Mouse (Mus musculus) liver, embryonic 14.5 days (tissue): Measurements from ENCODE around the gene Sprr2a1. TPM values are rescaled to one million over a fixed set of nuclear protein-coding genes. Genes with fewer than 3 reads are reported as not detected.
"Not testable (repeated sequence)": the region's sequence is repeated elsewhere in the genome, so short reads cannot be mapped to it uniquely, and the experiment has no call there.

ENCODE experiments used
- ATAC-seq: fragments of 200-750 bp; cut with Nextera tagmentation; 2 replicates; pipeline ENCODE4 v1.8.0; 2017; ENCODE audit warnings: moderate number of reproducible peaks, mild to moderate bottlenecking, moderate library complexity; ENCODE audit not compliant: insufficient read depth
- DNase-seq, 3 experiments: peaks; one replicate each; pipeline ENCODE4 v3.0.0-alpha.2; 2012 to 2013; ENCODE audit warnings: low read depth in 3 of 3, low spot score in 3 of 3
- H3K27ac ChIP-seq: fragments of 300-500 bp; sonication (generic); 2 replicates; pipeline ENCODE4 v1.5.1; 2014; ENCODE audit warnings: moderate library complexity, mild to moderate bottlenecking, control low read depth, inconsistent platforms
- H3K27me3 ChIP-seq: fragments of 300-500 bp; sonication (generic); 2 replicates; pipeline ENCODE4 v1.6.1; 2014; ENCODE audit warnings: mild to moderate bottlenecking, low read length, moderate library complexity; ENCODE audit not compliant: control insufficient read depth, insufficient read depth
- H3K36me3 ChIP-seq: fragments of 300-500 bp; sonication (generic); replicated peaks from 2 replicates; pipeline ENCODE4 v1.6.1; 2014; ENCODE audit warnings: low read depth; ENCODE audit not compliant: control insufficient read depth, insufficient read depth
- H3K4me1 ChIP-seq, 2 experiments: fragments of 200-500 bp in 1 of 2; fragments of 300-500 bp in 1 of 2; sonication (generic) in 1 of 2; replicated peaks; 2 replicates each; pipeline ENCODE4 v1.6.1; 2012 to 2014; ENCODE audit warnings: antibody characterized with exemption in 1 of 2, inconsistent platforms in 1 of 2, low read length in 1 of 2; ENCODE audit not compliant: control insufficient read depth in 2 of 2, insufficient read depth in 2 of 2
- H3K4me2 ChIP-seq: fragments of 300-500 bp; sonication (generic); 2 replicates; pipeline ENCODE4 v1.6.1; 2014; ENCODE audit warnings: low read depth, mild to moderate bottlenecking, control low read depth, moderate library complexity
- H3K4me3 ChIP-seq, 2 experiments: fragments of 200-500 bp in 1 of 2; fragments of 300-500 bp in 1 of 2; sonication (generic) in 1 of 2; 2 replicates each; pipeline ENCODE4 v1.5.1; 2012 to 2014; ENCODE audit warnings: low read depth in 2 of 2, low read length in 2 of 2, mild to moderate bottlenecking in 2 of 2, control low read depth in 1 of 2, inconsistent platforms in 1 of 2, moderate library complexity in 1 of 2; ENCODE audit not compliant: insufficient read depth in 1 of 2
- H3K9ac ChIP-seq: fragments of 300-500 bp; sonication (generic); replicated peaks from 2 replicates; pipeline ENCODE4 v1.6.1; 2014; ENCODE audit warnings: mild to moderate bottlenecking, control low read depth, moderate library complexity
- H3K9me3 ChIP-seq: fragments of 300-500 bp; sonication (generic); 2 replicates; pipeline ENCODE4 v1.6.1; 2016; ENCODE audit warnings: low read length, mixed read lengths; ENCODE audit not compliant: control insufficient read depth
- WGBS: fragments of 180-500 bp; shearing (Covaris S2); extraction: QIAGEN DNeasy Blood & Tissue Kit; methylation state at CpG from one replicate; pipeline ENCODE4 v1.1.7; 2014; ENCODE audit not compliant: insufficient replicate concordance; 5-methylcytosine and 5-hydroxymethylcytosine counted together
- polyA plus RNA-seq, 2 experiments: library from polyadenylated mRNA; depleted of rRNA in 1 of 2; stranded (reverse) in 1 of 2; unstranded in 1 of 2; fragments of >200 nt; fragmentation: Nextera tagmentation in 1 of 2; extraction: Ambion mirVana in 1 of 2; gene quantifications; 2 replicates each; pipeline versions ENCODE4 v1.2.1 to v1.2.3; 2012 to 2014

Sprr2a1 gene
- polyA plus RNA-seq, 2 experiments = not detected

GRCm38 (mm10) chr3:92248494-92248893 lies 32.9 kb downstream of the Sprr2a1 start:
- H3K4me1 ChIP-seq, H3K27me3 ChIP-seq, DNase-seq, H3K36me3 ChIP-seq, H3K4me2 ChIP-seq, H3K9me3 ChIP-seq, H3K27ac ChIP-seq, H3K9ac ChIP-seq, H3K4me3 ChIP-seq, ATAC-seq: not testable (repeated sequence)

GRCm38 (mm10) chr3:92250450-92250849 lies 34.9 kb downstream of the Sprr2a1 start:
- H3K27me3 ChIP-seq, DNase-seq, H3K4me3 ChIP-seq, ATAC-seq, H3K36me3 ChIP-seq, H3K4me1 ChIP-seq, H3K9ac ChIP-seq, H3K4me2 ChIP-seq, H3K9me3 ChIP-seq, H3K27ac ChIP-seq: not testable (repeated sequence)
- WGBS = 62% methylated on average over 1 of the region's 2 CpGs

GRCm38 (mm10) chr3:92253860-92254259 lies 38.3 kb downstream of the Sprr2a1 start:
- no CpG with 5 or more reads among the region's 8 CpGs for WGBS
- not testable (repeated sequence) for ATAC-seq, H3K27ac ChIP-seq, H3K4me3 ChIP-seq, H3K9me3 ChIP-seq, DNase-seq, H3K9ac ChIP-seq, H3K4me1 ChIP-seq, H3K4me2 ChIP-seq, H3K27me3 ChIP-seq, H3K36me3 ChIP-seq

GRCm38 (mm10) chr3:92258526-92258925 lies 42.9 kb downstream of the Sprr2a1 start:
- not testable (repeated sequence) for H3K4me3 ChIP-seq, H3K27ac ChIP-seq, DNase-seq, H3K4me1 ChIP-seq, ATAC-seq, H3K27me3 ChIP-seq, H3K9ac ChIP-seq, H3K4me2 ChIP-seq, H3K36me3 ChIP-seq, H3K9me3 ChIP-seq

GRCm38 (mm10) chr3:92263462-92263861 lies 47.9 kb downstream of the Sprr2a1 start:
- not testable (repeated sequence) for ATAC-seq, H3K27ac ChIP-seq, H3K4me2 ChIP-seq, H3K9ac ChIP-seq, H3K27me3 ChIP-seq, H3K4me3 ChIP-seq, H3K9me3 ChIP-seq, H3K36me3 ChIP-seq, DNase-seq, H3K4me1 ChIP-seq
- no CpG with 5 or more reads among the region's 2 CpGs for WGBS

Other genes with a start within 250 kb of the Sprr2a1 start
- not detected in 2 replicates for gene Pglyrp3, start 201.2 kb upstream of the Sprr2a1 start, polyA plus RNA-seq (2012; rRNA removed)
- not detected in 2 replicates for gene Pglyrp3, start 201.2 kb upstream of the Sprr2a1 start, polyA plus RNA-seq (2014; fragmentation: Nextera tagmentation; extraction: Ambion mirVana)
- 0.04 and 0.08 TPM in 2 replicates for gene Lor, start 132.7 kb upstream of the Sprr2a1 start, polyA plus RNA-seq (2012; rRNA removed)
- not detected in 2 replicates for gene Lor, start 132.7 kb upstream of the Sprr2a1 start, polyA plus RNA-seq (2014; fragmentation: Nextera tagmentation; extraction: Ambion mirVana)
- not detected in 2 replicates for gene Prr9, start 91.9 kb upstream of the Sprr2a1 start, polyA plus RNA-seq (2012; rRNA removed)
- not detected in 2 replicates for gene Prr9, start 91.9 kb upstream of the Sprr2a1 start, polyA plus RNA-seq (2014; fragmentation: Nextera tagmentation; extraction: Ambion mirVana)
- gene Lelp1, start 73.1 kb upstream of the Sprr2a1 start, polyA plus RNA-seq (2012; rRNA removed) = not detected in 2 replicates
- gene Lelp1, start 73.1 kb upstream of the Sprr2a1 start, polyA plus RNA-seq (2014; fragmentation: Nextera tagmentation; extraction: Ambion mirVana) = not detected in 2 replicates
- gene Sprr2a2, start 121 bp downstream of the Sprr2a1 start, polyA plus RNA-seq (2012; rRNA removed) = 0.18 and 0.63 TPM in 2 replicates
- gene Sprr2a2, start 121 bp downstream of the Sprr2a1 start, polyA plus RNA-seq (2014; fragmentation: Nextera tagmentation; extraction: Ambion mirVana) = 0.19 and 0.30 TPM in 2 replicates
- gene Sprr2a3, start 69.6 kb downstream of the Sprr2a1 start, polyA plus RNA-seq (2012; rRNA removed) = not detected in 2 replicates
- gene Sprr2a3, start 69.6 kb downstream of the Sprr2a1 start, polyA plus RNA-seq (2014; fragmentation: Nextera tagmentation; extraction: Ambion mirVana) = not detected in 2 replicates
- gene Sprr2b, start 100.8 kb downstream of the Sprr2a1 start, polyA plus RNA-seq (2012; rRNA removed) = not detected in 2 replicates
- gene Sprr2b, start 100.8 kb downstream of the Sprr2a1 start, polyA plus RNA-seq (2014; fragmentation: Nextera tagmentation; extraction: Ambion mirVana) = not detected in 2 replicates
- gene Sprr2d, start 123.3 kb downstream of the Sprr2a1 start, polyA plus RNA-seq (2012; rRNA removed) = not detected in 2 replicates
- gene Sprr2d, start 123.3 kb downstream of the Sprr2a1 start, polyA plus RNA-seq (2014; fragmentation: Nextera tagmentation; extraction: Ambion mirVana) = not detected in 2 replicates
- not detected in 2 replicates for gene Sprr2e, start 136.3 kb downstream of the Sprr2a1 start, polyA plus RNA-seq (2012; rRNA removed)
- gene Sprr2e, start 136.3 kb downstream of the Sprr2a1 start, polyA plus RNA-seq (2014; fragmentation: Nextera tagmentation; extraction: Ambion mirVana) = not detected in 2 replicates
- gene Sprr2f, start 149.4 kb downstream of the Sprr2a1 start, polyA plus RNA-seq (2012; rRNA removed) = not detected in 2 replicates
- not detected in 2 replicates for gene Sprr2f, start 149.4 kb downstream of the Sprr2a1 start, polyA plus RNA-seq (2014; fragmentation: Nextera tagmentation; extraction: Ambion mirVana)
- not detected in 2 replicates for gene Sprr2h, start 169.9 kb downstream of the Sprr2a1 start, polyA plus RNA-seq (2012; rRNA removed)
- not detected in 2 replicates for gene Sprr2h, start 169.9 kb downstream of the Sprr2a1 start, polyA plus RNA-seq (2014; fragmentation: Nextera tagmentation; extraction: Ambion mirVana)
- gene Sprr2i, start 192.2 kb downstream of the Sprr2a1 start, polyA plus RNA-seq (2012; rRNA removed) = not detected in 2 replicates
- gene Sprr2i, start 192.2 kb downstream of the Sprr2a1 start, polyA plus RNA-seq (2014; fragmentation: Nextera tagmentation; extraction: Ambion mirVana) = not detected in 2 replicates
- not detected in 2 replicates for gene Sprr2j-ps, start 202.3 kb downstream of the Sprr2a1 start, polyA plus RNA-seq (2012; rRNA removed)
- gene Sprr2j-ps, start 202.3 kb downstream of the Sprr2a1 start, polyA plus RNA-seq (2014; fragmentation: Nextera tagmentation; extraction: Ambion mirVana) = not detected in 2 replicates
- 2.7 and 3.8 TPM in 2 replicates for gene Gm9774, start 213.6 kb downstream of the Sprr2a1 start, polyA plus RNA-seq (2012; rRNA removed)
- 5.1 and 5.6 TPM in 2 replicates for gene Gm9774, start 213.6 kb downstream of the Sprr2a1 start, polyA plus RNA-seq (2014; fragmentation: Nextera tagmentation; extraction: Ambion mirVana)
- gene Sprr2k, start 216.8 kb downstream of the Sprr2a1 start, polyA plus RNA-seq (2012; rRNA removed) = not detected in 2 replicates
- gene Sprr2k, start 216.8 kb downstream of the Sprr2a1 start, polyA plus RNA-seq (2014; fragmentation: Nextera tagmentation; extraction: Ambion mirVana) = not detected in 2 replicates
- not detected in 2 replicates for gene Sprr1b, start 223.0 kb downstream of the Sprr2a1 start, polyA plus RNA-seq (2012; rRNA removed)
- not detected in 2 replicates for gene Sprr1b, start 223.0 kb downstream of the Sprr2a1 start, polyA plus RNA-seq (2014; fragmentation: Nextera tagmentation; extraction: Ambion mirVana)
- gene Sprr3, start 242.9 kb downstream of the Sprr2a1 start, polyA plus RNA-seq (2012; rRNA removed) = not detected in 2 replicates
- gene Sprr3, start 242.9 kb downstream of the Sprr2a1 start, polyA plus RNA-seq (2014; fragmentation: Nextera tagmentation; extraction: Ambion mirVana) = not detected in 2 replicates